Mouse (Mus musculus): ENCODE measurements around the gene Rab40c. TPM values are rescaled to one million over a fixed set of nuclear protein-coding genes. Genes with fewer than 3 reads are reported as not detected.

Rab40c gene
- polyA plus RNA-seq, 1 experiment: 34.8 TPM

DNA sequence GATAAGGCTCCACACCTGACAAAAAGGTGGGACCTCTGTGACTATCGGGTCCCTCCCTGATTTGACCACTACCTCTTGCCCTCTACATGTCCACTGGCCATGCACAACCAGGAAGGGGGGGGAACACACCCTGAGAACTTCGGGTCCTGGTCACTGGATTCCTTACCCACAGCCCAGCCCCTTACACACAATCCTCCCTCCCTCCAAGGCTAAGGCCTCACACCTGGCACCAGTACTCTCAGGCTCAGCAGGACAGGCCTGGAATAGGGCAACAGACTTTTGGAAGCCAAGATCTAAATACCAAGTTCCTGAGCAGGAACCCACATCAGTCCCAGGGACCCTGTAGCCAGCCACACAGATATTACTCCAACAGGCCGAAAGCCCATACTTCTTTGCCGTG, 80.6 kb downstream of the Rab40c start:
- DNase-seq: peak; percentile 6
- no peaks in the 10 kb centered on the region for H3K27me3 ChIP-seq (replicated peaks; ENCODE audit: control insufficient read depth, insufficient read depth, low read length)
- H3K4me1 ChIP-seq (ENCODE audit: control insufficient read depth, insufficient read depth, low read length): peaks cover 39% of the 10 kb centered on the region
- no peak overlapping the region for H3K4me3 ChIP-seq (ENCODE audit: insufficient read depth, low read depth, low read length)
- TF ChIP-seq POLR2A (IDR thresholded peaks at IDR 0.05; ENCODE audit: low read depth, low read length) (no peak), CTCF (conservative IDR thresholded peaks at IDR 0.05; ENCODE audit: insufficient read depth, insufficient read length, low read depth, low read length) (no peak)
- WGBS: 64% methylated on average over 4 of the region's 4 CpGs
- peak overlapping the region; percentile 17; the same call in 1 of the 2 replicates for H3K27ac ChIP-seq (ENCODE audit: insufficient read depth, low read depth, low read length)
- H3K36me3 ChIP-seq (ENCODE audit: control insufficient read depth, insufficient read depth, low read length): no peaks in the 10 kb centered on the region; the same call in 1 of the 2 replicates

DNA sequence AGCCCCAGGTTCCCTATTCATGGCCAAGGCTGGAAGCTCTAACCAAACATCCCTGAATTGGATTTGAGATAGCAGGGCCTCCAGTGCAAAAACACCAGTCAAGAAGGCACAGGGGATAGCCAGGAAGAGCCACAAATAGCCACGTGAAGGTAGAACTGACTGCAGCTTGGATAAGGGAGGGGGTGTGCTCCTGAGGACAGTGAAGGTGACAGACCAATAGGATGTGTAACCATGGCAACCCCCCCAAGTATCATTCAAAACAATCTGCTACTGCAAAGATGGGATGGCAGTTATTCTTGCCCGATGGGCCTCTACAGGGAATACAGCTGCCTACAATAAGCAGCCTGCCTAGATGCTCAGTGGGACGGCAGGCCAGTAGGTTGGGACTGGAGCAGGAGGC, 82.0 kb downstream of the Rab40c start:
- Histone ChIP-seq H3K4me3 (ENCODE audit: insufficient read depth, low read depth, low read length) (no peak overlapping the region), H3K27ac (ENCODE audit: insufficient read depth, low read depth, low read length) (no peak overlapping the region), H3K36me3 (ENCODE audit: control insufficient read depth, insufficient read depth, low read length) (no peaks in the 10 kb centered on the region; the same call in 1 of the 2 replicates), H3K27me3 (replicated peaks; ENCODE audit: control insufficient read depth, insufficient read depth, low read length) (no peaks in the 10 kb centered on the region), H3K4me1 (ENCODE audit: control insufficient read depth, insufficient read depth, low read length) (peaks cover 33% of the 10 kb centered on the region)
- 50% methylated on average over 3 of the region's 3 CpGs for WGBS
- TF ChIP-seq POLR2A (IDR thresholded peaks at IDR 0.05; ENCODE audit: low read depth, low read length): no peak
- no peak for TF ChIP-seq CTCF (conservative IDR thresholded peaks at IDR 0.05; ENCODE audit: insufficient read depth, insufficient read length, low read depth, low read length)
- no peak for DNase-seq

DNA sequence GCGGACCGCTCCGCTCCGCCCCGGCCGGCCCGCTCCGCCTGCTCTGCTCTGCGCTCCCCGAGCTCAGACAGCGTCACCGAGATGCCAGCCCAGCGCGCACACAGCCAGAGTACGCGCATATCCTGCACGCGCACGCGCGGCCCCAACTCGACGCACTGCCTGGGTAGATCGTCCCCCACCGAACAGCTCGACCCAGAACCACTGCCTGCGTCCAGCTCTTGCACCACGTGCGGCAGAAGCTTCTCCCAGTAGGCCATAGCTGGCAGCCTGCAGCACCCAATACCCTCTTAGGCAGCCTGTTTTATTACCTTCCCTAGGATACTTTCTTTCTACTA, 82.5 kb downstream of the Rab40c start, which contains the start of gene Rhbdl1:
TSS of gene Rhbdl1 (minus strand) at position 220 of the 335 bp plus-strand sequence.
- TF ChIP-seq CTCF (conservative IDR thresholded peaks at IDR 0.05; ENCODE audit: insufficient read depth, insufficient read length, low read depth, low read length) (no peak), POLR2A (IDR thresholded peaks at IDR 0.05; ENCODE audit: low read depth, low read length) (peak; percentile 66)
- Histone ChIP-seq H3K4me3 (ENCODE audit: insufficient read depth, low read depth, low read length) (peak within 1 kb of the TSS; percentile 26), H3K27ac (ENCODE audit: insufficient read depth, low read depth, low read length) (peak within 1 kb of the TSS; percentile 49), H3K36me3 (ENCODE audit: control insufficient read depth, insufficient read depth, low read length) (no peaks in the 10 kb centered on the region; the same call in 1 of the 2 replicates), H3K4me1 (ENCODE audit: control insufficient read depth, insufficient read depth, low read length) (peaks cover 33% of the 10 kb centered on the region), H3K27me3 (replicated peaks; ENCODE audit: control insufficient read depth, insufficient read depth, low read length) (no peaks in the 10 kb centered on the region)
- WGBS: 2% methylated on average over 29 of the region's 29 CpGs
- DNase-seq: peak; percentile 79

DNA sequence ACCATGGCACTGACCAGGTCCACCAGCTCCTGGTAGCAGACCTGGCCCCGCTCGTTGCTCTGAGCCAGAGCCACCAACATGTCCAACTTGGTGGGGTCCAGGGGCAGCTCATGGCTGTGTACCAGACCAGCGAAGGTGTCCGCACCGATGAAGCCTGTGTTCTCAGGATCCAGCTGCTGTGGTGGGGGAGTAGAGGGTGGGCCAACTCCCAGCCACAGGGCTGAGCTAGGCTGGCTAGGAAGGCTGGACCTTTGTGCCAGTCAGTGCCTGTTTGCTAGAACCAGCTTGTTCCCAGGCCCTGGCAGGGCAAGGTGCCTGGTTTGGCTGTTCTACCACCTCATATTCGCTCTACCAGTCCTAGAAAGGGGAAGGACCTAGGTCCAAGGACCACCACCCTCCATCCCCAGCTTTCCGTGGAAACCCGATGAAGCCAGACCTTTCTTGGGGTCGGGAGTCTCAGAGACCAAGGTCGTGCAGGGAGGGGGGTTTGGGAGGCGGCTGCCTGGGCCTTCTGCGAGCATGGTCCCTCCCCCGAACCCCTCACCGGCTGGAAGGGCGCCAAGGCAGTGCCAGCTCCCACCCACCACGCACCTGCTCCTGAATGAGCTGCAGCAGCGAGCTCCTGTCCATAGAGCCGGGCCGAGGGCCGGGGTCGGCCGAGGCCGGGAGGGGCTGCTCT, 83.0 kb downstream of the Rab40c start:
- WGBS: 9% methylated on average over 23 of the region's 23 CpGs
- no peaks in the 10 kb centered on the region; the same call in 1 of the 2 replicates for H3K36me3 ChIP-seq (ENCODE audit: control insufficient read depth, insufficient read depth, low read length)
- TF ChIP-seq POLR2A (IDR thresholded peaks at IDR 0.05; ENCODE audit: low read depth, low read length): peak; percentile 18
- no peak for TF ChIP-seq CTCF (conservative IDR thresholded peaks at IDR 0.05; ENCODE audit: insufficient read depth, insufficient read length, low read depth, low read length)
- peak; percentile 68 for DNase-seq
- no peaks in the 10 kb centered on the region for H3K27me3 ChIP-seq (replicated peaks; ENCODE audit: control insufficient read depth, insufficient read depth, low read length)
- peak overlapping the region; percentile 49 for H3K27ac ChIP-seq (ENCODE audit: insufficient read depth, low read depth, low read length)
- peaks cover 37% of the 10 kb centered on the region for H3K4me1 ChIP-seq (ENCODE audit: control insufficient read depth, insufficient read depth, low read length)
- peak overlapping the region; percentile 26 for H3K4me3 ChIP-seq (ENCODE audit: insufficient read depth, low read depth, low read length)

DNA sequence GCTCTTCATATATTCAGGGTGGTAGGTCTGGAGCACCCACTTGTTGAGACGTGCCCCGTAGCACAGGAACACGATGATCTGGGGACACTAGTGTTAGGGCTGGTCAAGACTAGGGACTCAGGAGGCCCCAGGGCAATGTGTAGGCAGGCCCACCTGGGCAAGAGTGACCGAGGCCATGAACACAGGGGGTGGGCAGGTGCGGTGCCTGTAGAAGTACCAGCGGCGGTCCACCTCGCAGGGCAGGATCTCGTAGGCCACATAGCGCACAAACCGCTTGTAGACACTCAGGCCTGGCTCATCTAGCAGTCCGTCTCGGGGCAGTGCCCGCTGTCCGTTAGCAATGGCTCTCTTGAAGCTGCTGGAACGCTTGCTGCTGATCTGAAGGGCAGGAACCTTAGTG, 83.7 kb downstream of the Rab40c start:
- Histone ChIP-seq H3K4me3 (ENCODE audit: insufficient read depth, low read depth, low read length) (peak overlapping the region; percentile 74), H3K36me3 (ENCODE audit: control insufficient read depth, insufficient read depth, low read length) (no peaks in the 10 kb centered on the region; the same call in 1 of the 2 replicates), H3K27me3 (replicated peaks; ENCODE audit: control insufficient read depth, insufficient read depth, low read length) (no peaks in the 10 kb centered on the region), H3K4me1 (ENCODE audit: control insufficient read depth, insufficient read depth, low read length) (peaks cover 38% of the 10 kb centered on the region), H3K27ac (ENCODE audit: insufficient read depth, low read depth, low read length) (peak overlapping the region; percentile 49)
- no peak for TF ChIP-seq POLR2A (IDR thresholded peaks at IDR 0.05; ENCODE audit: low read depth, low read length)
- TF ChIP-seq CTCF (conservative IDR thresholded peaks at IDR 0.05; ENCODE audit: insufficient read depth, insufficient read length, low read depth, low read length): no peak
- peak; percentile 37 for DNase-seq
- 59% methylated on average over 16 of the region's 16 CpGs for WGBS

DNA sequence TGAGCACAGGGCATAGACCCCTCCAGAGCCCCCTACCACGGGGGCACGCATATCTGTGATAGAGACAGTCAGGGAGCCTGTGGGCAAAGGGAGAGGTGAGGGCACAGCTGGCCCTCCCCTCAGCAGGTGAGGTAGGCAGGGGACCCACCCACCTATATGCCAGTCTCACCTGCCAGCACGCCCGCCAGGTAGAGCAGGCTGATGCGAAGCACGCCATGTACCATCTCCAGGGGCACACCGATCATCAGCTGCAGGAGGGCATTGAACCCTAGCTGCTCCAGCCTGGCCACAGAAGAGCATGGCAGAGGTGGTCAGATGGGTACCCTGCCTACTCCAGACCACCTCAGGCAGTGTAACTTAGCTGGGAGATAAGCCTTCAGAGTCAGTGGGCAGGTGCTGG, 84.2 kb downstream of the Rab40c start:
- peaks cover 38% of the 10 kb centered on the region for H3K4me1 ChIP-seq (ENCODE audit: control insufficient read depth, insufficient read depth, low read length)
- TF ChIP-seq CTCF (conservative IDR thresholded peaks at IDR 0.05; ENCODE audit: insufficient read depth, insufficient read length, low read depth, low read length): no peak
- TF ChIP-seq POLR2A (IDR thresholded peaks at IDR 0.05; ENCODE audit: low read depth, low read length): no peak
- no peak overlapping the region for H3K27ac ChIP-seq (ENCODE audit: insufficient read depth, low read depth, low read length)
- peak; percentile 14 for DNase-seq
- H3K27me3 ChIP-seq (replicated peaks; ENCODE audit: control insufficient read depth, insufficient read depth, low read length): no peaks in the 10 kb centered on the region
- no peaks in the 10 kb centered on the region; the same call in 1 of the 2 replicates for H3K36me3 ChIP-seq (ENCODE audit: control insufficient read depth, insufficient read depth, low read length)
- 60% methylated on average over 7 of the region's 7 CpGs for WGBS
- peak overlapping the region; percentile 74; the same call in 1 of the 2 replicates for H3K4me3 ChIP-seq (ENCODE audit: insufficient read depth, low read depth, low read length)

DNA sequence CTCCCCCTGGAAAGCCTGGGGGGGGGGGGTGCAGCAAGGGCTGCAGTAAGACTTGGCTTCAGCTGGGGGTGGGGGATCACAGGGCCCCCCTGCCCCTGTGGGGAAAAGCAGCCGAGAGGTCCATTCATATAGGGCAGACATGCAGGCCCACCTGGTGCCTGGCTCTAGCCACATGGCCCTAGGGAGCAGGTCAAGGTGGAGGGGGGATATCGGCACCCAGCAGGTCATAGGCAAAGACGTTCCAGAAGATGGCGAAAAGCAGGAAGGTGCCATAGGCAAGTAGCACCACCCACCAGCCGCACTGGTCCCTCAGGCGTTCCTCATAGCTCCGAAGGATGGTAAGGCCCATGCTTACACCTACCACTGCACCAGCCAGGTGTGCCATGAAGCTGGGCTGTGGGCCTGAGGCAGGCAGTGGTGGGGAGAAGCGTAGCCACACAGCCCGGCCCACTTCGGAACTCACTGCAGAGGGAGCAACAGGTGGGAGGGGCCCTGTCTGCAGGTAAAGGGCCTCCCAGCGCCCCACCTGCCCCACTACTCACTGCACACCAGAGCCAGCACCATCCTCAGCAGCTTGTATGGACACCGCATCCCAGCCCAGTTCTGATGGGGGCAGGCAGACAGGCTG, 84.8 kb downstream of the Rab40c start:
- TF ChIP-seq CTCF (conservative IDR thresholded peaks at IDR 0.05; ENCODE audit: insufficient read depth, insufficient read length, low read depth, low read length) (no peak), POLR2A (IDR thresholded peaks at IDR 0.05; ENCODE audit: low read depth, low read length) (no peak)
- H3K36me3 ChIP-seq (ENCODE audit: control insufficient read depth, insufficient read depth, low read length): no peaks in the 10 kb centered on the region; the same call in 1 of the 2 replicates
- peak overlapping the region; percentile 8; the same call in 1 of the 2 replicates for H3K27ac ChIP-seq (ENCODE audit: insufficient read depth, low read depth, low read length)
- peak; percentile 12 for DNase-seq
- peaks cover 38% of the 10 kb centered on the region for H3K4me1 ChIP-seq (ENCODE audit: control insufficient read depth, insufficient read depth, low read length)
- peak overlapping the region; percentile 74 for H3K4me3 ChIP-seq (ENCODE audit: insufficient read depth, low read depth, low read length)
- WGBS: 41% methylated on average over 12 of the region's 12 CpGs
- H3K27me3 ChIP-seq (replicated peaks; ENCODE audit: control insufficient read depth, insufficient read depth, low read length): no peaks in the 10 kb centered on the region
